ENCODE assay signal across 28 mouse cellular contexts in genomic region chr6:60698072-60698471, GRCm38 (mm10).
"Had no signal": no experiment of that assay in that cellular context is flagged by ENCODE, and none has a peak within 500 bp of the region (broad histone marks: within the 10 kb centered on the region; RNA-seq: fewer than 3 reads in every experiment).

No protein-coding gene starts in this region.

- ATAC-seq: forebrain, embryonic 13.5 days; forebrain, embryonic 14.5 days; forebrain, embryonic 15.5 days; forebrain, embryonic 16.5 days; forebrain, postnatal 0 days had no signal

- H3K9me3 ChIP-seq: embryonic facial prominence, embryonic 10.5 days; embryonic facial prominence, embryonic 12.5 days; embryonic facial prominence, embryonic 13.5 days; embryonic facial prominence, embryonic 15.5 days; forebrain, embryonic 10.5 days; forebrain, embryonic 12.5 days; forebrain, embryonic 13.5 days; forebrain, embryonic 15.5 days had no signal

- H3K9ac ChIP-seq: embryonic facial prominence, embryonic 12.5 days; embryonic facial prominence, embryonic 13.5 days; embryonic facial prominence, embryonic 15.5 days; forebrain, embryonic 12.5 days; forebrain, embryonic 13.5 days; forebrain, embryonic 15.5 days; forebrain, postnatal 0 days had no signal

- H3K4me3 ChIP-seq: embryonic facial prominence, embryonic 10.5 days; embryonic facial prominence, embryonic 12.5 days; embryonic facial prominence, embryonic 13.5 days; embryonic facial prominence, embryonic 15.5 days; erythroblast, embryonic 14.5 days; forebrain, embryonic 10.5 days; forebrain, embryonic 12.5 days; forebrain, embryonic 13.5 days; forebrain, embryonic 15.5 days; gastrocnemius, adult 2 months; heart, adult 2 months had no signal

- H3K27me3 ChIP-seq: embryonic facial prominence, embryonic 12.5 days; embryonic facial prominence, embryonic 13.5 days; embryonic facial prominence, embryonic 15.5 days; forebrain, embryonic 12.5 days; forebrain, embryonic 13.5 days; forebrain, embryonic 15.5 days had no signal

- H3K27ac ChIP-seq: embryonic facial prominence, embryonic 10.5 days; embryonic facial prominence, embryonic 12.5 days; embryonic facial prominence, embryonic 13.5 days; embryonic facial prominence, embryonic 15.5 days; forebrain, embryonic 10.5 days; forebrain, embryonic 12.5 days; forebrain, embryonic 13.5 days; forebrain, embryonic 15.5 days; gastrocnemius, adult 2 months; heart, adult 2 months had no signal

- H3K36me3 ChIP-seq: embryonic facial prominence, embryonic 10.5 days; embryonic facial prominence, embryonic 12.5 days; embryonic facial prominence, embryonic 13.5 days; embryonic facial prominence, embryonic 15.5 days; forebrain, embryonic 10.5 days; forebrain, embryonic 12.5 days; forebrain, embryonic 15.5 days had no signal

- H3K4me1 ChIP-seq: embryonic facial prominence, embryonic 10.5 days; embryonic facial prominence, embryonic 12.5 days; embryonic facial prominence, embryonic 13.5 days; embryonic facial prominence, embryonic 15.5 days; forebrain, embryonic 10.5 days; forebrain, embryonic 12.5 days; forebrain, embryonic 13.5 days; forebrain, embryonic 15.5 days had no signal

- H3K4me2 ChIP-seq: embryonic facial prominence, embryonic 12.5 days; embryonic facial prominence, embryonic 13.5 days; embryonic facial prominence, embryonic 15.5 days; forebrain, embryonic 12.5 days; forebrain, embryonic 13.5 days; forebrain, embryonic 15.5 days had no signal

- DNase-seq: cerebellum, adult 8-10 months; cerebellum, adult 9-10 months; cerebellum, adult 9-11 months; cerebellum, postnatal 10 days; cerebellum, postnatal 14 days; cerebellum, postnatal 25 days; cerebellum, postnatal 36 days; embryo, embryonic 11 days; forebrain, postnatal 0 days; gastrocnemius, adult 2 months; gastrocnemius, postnatal 10 days; gastrocnemius, postnatal 14 days; gastrocnemius, postnatal 25 days; gastrocnemius, postnatal 36 days; heart, adult 11 months; heart, adult 18-20 months; heart, adult 2 months had no signal
